Mouse (Mus musculus): ENCODE results near the gene Gm7929.
A peak's percentile ranks its signal among the peaks of the same experiment; 100 is the strongest.
"Not testable (repeated sequence)": the region's sequence is repeated elsewhere in the genome, so short reads cannot be mapped to it uniquely, and the experiment has no call there.

Gm7929 gene

GRCm38 (mm10) chr14:41750514-41750913, at the start of gene Gm7929:
Gene Gm7929, minus strand, starts transcription at chr14:41750614.
- DNase-seq (ENCODE audit: low spot score): not testable (repeated sequence)

GRCm38 (mm10) chr14:41772341-41772740, 21.9 kb upstream of the Gm7929 start, which contains the start of gene Gm47189:
Gene Gm47189, minus strand, starts transcription at chr14:41772441.
- DNase-seq (ENCODE audit: low spot score): not testable (repeated sequence)

GRCm38 (mm10) chr14:41755931-41756330, 5.5 kb upstream of the Gm7929 start:
- peak; percentile 1 for DNase-seq (ENCODE audit: low spot score)

GRCm38 (mm10) chr14:41723437-41723836, 27.0 kb downstream of the Gm7929 start:
- DNase-seq (ENCODE audit: low spot score): not testable (repeated sequence)

- not testable (repeated sequence) for DNase-seq (ENCODE audit: low spot score)
Measured at GRCm38 (mm10) chr14:41717180-41717579, 33.2 kb downstream of the Gm7929 start.

GRCm38 (mm10) chr14:41701785-41702184, 48.6 kb downstream of the Gm7929 start, which contains the start of gene Gm8068:
Gene Gm8068, minus strand, starts transcription at chr14:41701885.
- DNase-seq (ENCODE audit: low spot score): not testable (repeated sequence)
